Mouse (Mus musculus): ENCODE results near the gene 1500015O10Rik. TPM values are rescaled to one million over a fixed set of nuclear protein-coding genes. Genes with fewer than 3 reads are reported as not detected.

Gene 1500015O10Rik
- total RNA-seq, 2 experiments from 2014 or later: 5.0 to 5.5 TPM

DNA sequence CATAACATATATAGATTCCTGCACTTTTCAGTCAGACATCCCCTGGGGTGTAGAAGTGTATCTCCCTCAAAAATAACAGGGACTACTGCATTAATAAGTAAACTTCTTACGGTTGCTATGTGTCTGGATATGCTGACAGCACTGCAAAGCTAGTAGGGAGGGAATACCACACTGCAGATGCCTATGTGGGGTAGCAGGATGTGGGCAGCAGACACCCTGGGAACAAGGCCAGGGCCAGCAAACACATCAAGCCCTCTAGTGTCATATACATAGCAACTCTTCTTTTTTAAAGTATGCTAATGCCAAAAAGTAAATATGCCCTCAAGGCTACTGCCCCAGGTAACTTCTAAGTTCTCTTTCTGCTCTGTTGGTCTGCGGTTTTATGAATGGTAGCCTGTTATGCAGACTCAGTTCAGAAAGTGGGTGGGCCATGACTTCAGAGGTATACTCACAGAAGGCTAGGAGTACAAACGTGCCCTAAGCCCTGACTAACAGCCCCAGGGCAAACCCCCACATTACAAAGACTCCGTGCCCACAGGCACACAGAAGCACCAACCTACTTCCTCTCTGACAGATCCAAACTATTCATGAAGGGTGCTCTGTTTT is 38.1 kb downstream of the 1500015O10Rik start:
- intact Hi-C loops (cut with DNase I): no loop called here
- DNase-seq (ENCODE audit: low spot score in 2 of 2): no peak

DNA sequence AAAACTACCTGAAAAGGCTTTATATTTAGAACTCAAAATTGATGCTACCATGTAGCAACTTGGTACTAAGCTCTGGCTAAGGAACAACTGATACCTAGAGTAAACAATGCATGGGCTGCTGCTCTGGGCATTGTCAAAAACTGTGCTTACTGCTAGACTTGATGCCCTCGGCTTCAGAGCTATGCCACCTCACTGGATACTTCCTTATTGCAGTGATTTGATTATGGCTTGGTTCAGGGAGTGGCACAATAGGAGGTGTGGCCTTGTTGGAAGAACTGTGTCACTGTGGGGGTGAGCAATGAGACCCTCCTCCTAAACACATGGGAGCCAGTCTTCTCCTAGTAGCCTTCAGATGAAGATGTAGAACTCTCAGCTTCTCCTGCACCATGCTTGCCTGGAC is 38.9 kb downstream of the 1500015O10Rik start:
- intact Hi-C loops (cut with DNase I): no loop called here

GRCm38 (mm10) chr1:43770032-43770431 is 39.6 kb downstream of the 1500015O10Rik start:
- DNase-seq (ENCODE audit: low spot score in 2 of 2): no peak
- intact Hi-C loops (cut with DNase I): loop anchor here (10.0 kb wide), 1 partner anchor 55 kb away; the partner anchor contains the start of gene Uxs1

More for the DNA sequence above, 38.9 kb downstream of the 1500015O10Rik start:
- DNase-seq (ENCODE audit: low spot score in 2 of 2): no peak

DNA sequence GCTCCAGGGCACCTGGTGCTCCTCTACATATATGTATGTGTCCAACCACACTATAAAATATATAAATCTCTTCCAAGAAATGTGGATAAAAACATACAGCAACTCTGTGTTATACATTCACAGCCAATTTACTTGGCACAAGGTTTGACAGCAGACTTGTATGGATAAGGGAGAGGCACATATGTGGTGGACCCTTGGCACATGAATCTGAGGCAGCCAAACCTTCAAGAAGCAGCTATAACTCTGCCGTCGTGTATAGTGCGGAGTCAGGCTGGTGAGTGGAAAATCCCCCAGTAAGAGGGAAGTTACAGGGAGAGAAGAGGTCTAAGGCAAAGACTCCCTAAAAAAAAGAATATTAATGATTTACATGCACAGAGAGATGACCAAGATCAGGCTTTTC is 42.3 kb downstream of the 1500015O10Rik start:
- DNase-seq (ENCODE audit: low spot score in 2 of 2): no peak
- intact Hi-C loops (cut with DNase I): loop anchor here (10.0 kb wide), 1 partner anchor 52 kb away; the partner anchor contains the start of gene Uxs1

DNA sequence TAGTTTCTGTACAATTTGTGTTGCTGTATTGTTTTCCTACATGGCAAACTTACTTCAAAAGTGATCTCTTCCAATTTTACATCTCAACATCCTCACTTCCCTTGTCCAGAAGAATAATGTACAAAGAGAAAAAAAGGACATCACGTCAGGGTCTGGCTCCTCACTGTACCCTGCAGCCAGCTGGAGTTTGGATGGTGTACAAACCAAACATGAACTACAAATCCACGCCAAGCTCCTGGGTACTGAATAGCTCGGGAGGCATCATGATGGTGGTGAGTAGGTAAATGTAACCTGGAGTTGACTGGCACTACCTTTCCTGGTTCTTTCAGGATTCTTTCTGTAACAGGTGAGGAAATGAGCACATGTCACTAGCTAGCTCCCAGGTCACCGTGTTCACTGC is 43.7 kb downstream of the 1500015O10Rik start:
- no peak for DNase-seq (ENCODE audit: low spot score in 2 of 2)
- intact Hi-C loops (cut with DNase I): loop anchor here (10.0 kb wide), 1 partner anchor 51 kb away; the partner anchor contains the start of gene Uxs1

GRCm38 (mm10) chr1:43776106-43776505 is 45.7 kb downstream of the 1500015O10Rik start:
- intact Hi-C loops (cut with DNase I): loop anchor here (10.0 kb wide), 1 partner anchor 49 kb away; the partner anchor contains the start of gene Uxs1
- DNase-seq (ENCODE audit: low spot score in 2 of 2): no peak

DNA sequence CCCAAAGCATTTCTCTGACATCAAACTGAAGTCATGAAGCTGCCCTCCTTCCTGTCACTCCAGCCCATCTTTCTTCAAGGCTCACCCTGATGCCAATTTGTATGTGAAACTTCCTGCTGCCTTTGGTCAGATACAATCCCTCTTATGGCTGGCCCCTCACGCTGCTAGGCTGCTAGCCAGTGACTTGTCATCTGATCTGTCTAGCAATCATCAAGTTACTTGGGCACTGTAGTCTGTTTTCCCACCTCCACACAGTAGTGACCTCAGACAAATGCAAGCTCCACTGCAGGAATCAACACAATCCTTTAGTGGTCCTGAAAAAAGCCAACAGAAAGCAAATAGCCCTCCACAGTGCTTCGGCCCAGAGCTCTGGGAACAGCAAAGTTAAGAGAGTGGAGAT is 50.8 kb downstream of the 1500015O10Rik start:
- DNase-seq (ENCODE audit: low spot score in 2 of 2): no peak
- intact Hi-C loops (cut with DNase I): no loop called here

DNA sequence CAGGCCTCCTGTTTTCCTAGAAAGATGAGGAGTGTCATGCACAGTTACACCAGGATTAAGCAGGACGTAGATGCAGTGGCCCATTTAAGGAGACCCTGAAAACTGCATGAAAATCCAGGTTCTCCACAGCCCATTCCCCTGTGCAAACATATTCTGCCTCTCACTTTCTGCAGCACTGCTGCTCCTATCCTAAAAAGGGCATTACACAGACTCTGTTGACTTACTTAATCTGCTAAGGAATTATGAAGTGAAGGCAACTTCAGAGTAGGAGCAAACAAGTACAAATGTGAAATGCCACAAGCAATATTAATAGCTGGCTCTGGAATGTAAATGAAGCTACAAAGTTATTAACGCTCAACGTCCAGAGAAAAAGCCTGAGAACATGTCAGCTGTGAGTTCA is 51.3 kb downstream of the 1500015O10Rik start:
- intact Hi-C loops (cut with DNase I): no loop called here

DNA sequence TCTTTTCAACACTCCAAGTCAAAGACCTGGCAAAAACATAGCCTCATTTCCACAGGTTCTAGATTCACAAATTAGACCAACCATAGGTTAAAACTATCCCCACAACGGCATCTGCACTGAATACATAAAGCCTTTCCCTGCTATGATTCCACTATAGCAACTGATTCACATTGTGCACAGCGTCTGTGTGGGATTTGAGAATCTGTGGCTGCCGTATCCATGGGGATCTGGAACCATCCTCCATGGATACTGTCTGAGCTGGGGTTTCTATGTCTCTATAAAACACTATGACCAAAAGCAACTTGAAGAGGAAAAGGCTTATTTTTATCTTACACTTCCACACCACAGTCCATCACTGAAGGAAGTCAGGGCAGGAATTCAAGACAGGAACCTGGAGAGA is 52.3 kb downstream of the 1500015O10Rik start:
- peak; percentile 52 to 73 for DNase-seq (ENCODE audit: low spot score in 2 of 2)
- intact Hi-C loops (cut with DNase I): no loop called here

More for the DNA sequence above, 51.3 kb downstream of the 1500015O10Rik start:
- no peak for DNase-seq (ENCODE audit: low spot score in 2 of 2)

DNA sequence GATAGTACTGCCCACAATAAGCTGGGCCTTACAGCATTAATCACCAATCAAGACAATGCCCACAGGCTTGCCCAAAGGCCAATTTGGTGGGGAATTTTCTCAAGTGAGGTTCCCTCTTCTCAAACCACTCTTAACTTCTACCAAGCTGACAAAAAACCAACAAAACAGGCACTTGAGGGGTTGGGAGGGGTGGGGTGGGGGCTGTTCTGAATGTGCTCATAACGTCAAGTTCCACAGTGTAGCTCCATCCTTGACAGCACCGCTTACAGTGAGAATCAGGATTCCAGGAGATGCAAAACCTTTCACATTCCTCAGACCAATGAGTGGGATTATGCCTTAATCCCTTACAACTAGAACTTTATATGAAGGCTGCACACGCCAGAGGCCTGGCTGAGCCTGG is 52.8 kb downstream of the 1500015O10Rik start:
- DNase-seq (ENCODE audit: low spot score in 2 of 2): no peak
- intact Hi-C loops (cut with DNase I): no loop called here

- intact Hi-C loops (cut with DNase I): no loop called here
- no peak for DNase-seq (ENCODE audit: low spot score in 2 of 2)
These were observed 54.9 kb downstream of the 1500015O10Rik start for GRCm38 (mm10) chr1:43785316-43785715.

DNA sequence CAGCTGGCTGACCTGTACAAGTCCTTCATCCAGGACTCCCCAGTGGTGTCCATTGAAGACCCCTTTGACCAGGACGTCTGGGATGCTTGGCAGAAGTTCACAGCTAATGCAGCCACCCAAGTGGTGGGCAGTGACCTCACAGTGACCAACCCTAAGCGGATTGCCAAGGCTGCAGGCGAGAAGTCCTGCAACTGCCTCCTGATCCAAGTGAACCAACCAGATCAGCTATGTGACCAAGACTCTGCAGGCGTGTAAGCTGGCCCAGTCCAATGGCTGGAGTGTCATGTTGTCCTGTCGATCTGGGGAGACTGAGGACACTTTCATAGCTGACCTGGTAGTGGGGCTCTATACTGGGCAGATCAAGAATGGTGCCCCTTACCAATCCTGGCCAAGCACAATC is 56.3 kb downstream of the 1500015O10Rik start:
- intact Hi-C loops (cut with DNase I): no loop called here
- no peak for DNase-seq (ENCODE audit: low spot score in 2 of 2)

GRCm38 (mm10) chr1:43789765-43790164 is 59.4 kb downstream of the 1500015O10Rik start:
- no peak for DNase-seq (ENCODE audit: low spot score in 2 of 2)
- intact Hi-C loops (cut with DNase I): no loop called here

Other genes with a start within 250 kb of the 1500015O10Rik start
- gene Uxs1, start 97.2 kb downstream of the 1500015O10Rik start, total RNA-seq (2021): 10 to 100 TPM; 36.3 to 38.2 TPM
- gene Tpp2, start 203.0 kb downstream of the 1500015O10Rik start, total RNA-seq (2021): 10 to 100 TPM; 53.2 to 55.4 TPM

Data from left cerebral cortex, postnatal 14 days (tissue).